Mouse (Mus musculus) heart, postnatal 36 days (tissue): ENCODE measurements around the gene Ngb. TPM values are rescaled to one million over a fixed set of nuclear protein-coding genes. Genes with fewer than 3 reads are reported as not detected.

ENCODE experiments used
- DNase-seq, 2 experiments: peaks; one replicate each; pipeline ENCODE4 v3.0.0; 2021 to 2022
- intact Hi-C: fragments of 180-260 bp; cut with DNase I; formaldehyde crosslinking; loops from one replicate; pipeline ENCODE4 v1.15.1; 2025
- total RNA-seq, 2 experiments: library from RNA; stranded (reverse); gene quantifications; 2 replicates each; pipeline ENCODE4 v1.2.3; 2021

Gene Ngb
- total RNA-seq, 2 experiments from 2014 or later, result not detected

GRCm38 (mm10) chr12:87100331-87100730 is 2.0 kb downstream of the Ngb start:
- no peak for DNase-seq
- intact Hi-C loops, result no loop called here

GRCm38 (mm10) chr12:87093671-87094070 is 8.7 kb downstream of the Ngb start:
- no peak for DNase-seq

GRCm38 (mm10) chr12:87093249-87093648 is 9.1 kb downstream of the Ngb start:
- intact Hi-C loops, result no loop called here
- DNase-seq, result no peak

More at GRCm38 (mm10) chr12:87093671-87094070, 8.7 kb downstream of the Ngb start:
- intact Hi-C loops, result no loop called here

- intact Hi-C loops, result no loop called here
- DNase-seq, result no peak
These were observed 10.4 kb downstream of the Ngb start for GRCm38 (mm10) chr12:87091916-87092315.

GRCm38 (mm10) chr12:87089701-87090100 is 12.6 kb downstream of the Ngb start:
- intact Hi-C loops, result no loop called here
- no peak for DNase-seq

- no peak for DNase-seq
- intact Hi-C loops, result no loop called here
These were observed 13.1 kb downstream of the Ngb start for GRCm38 (mm10) chr12:87089255-87089654.

GRCm38 (mm10) chr12:87088331-87088730 is 14.0 kb downstream of the Ngb start:
- intact Hi-C loops, result no loop called here
- no peak for DNase-seq

GRCm38 (mm10) chr12:87087236-87087635 is 15.1 kb downstream of the Ngb start:
- intact Hi-C loops, result no loop called here
- no peak for DNase-seq

- intact Hi-C loops, result no loop called here
- no peak for DNase-seq
These were observed 19.5 kb downstream of the Ngb start for GRCm38 (mm10) chr12:87082797-87083196.

GRCm38 (mm10) chr12:87076610-87077009 is 25.7 kb downstream of the Ngb start:
- intact Hi-C loops, result no loop called here

GRCm38 (mm10) chr12:87070520-87070919 is 31.8 kb downstream of the Ngb start:
- intact Hi-C loops, result no loop called here
- DNase-seq, result no peak

More at GRCm38 (mm10) chr12:87076610-87077009, 25.7 kb downstream of the Ngb start:
- DNase-seq, result no peak

- DNase-seq, result no peak
- intact Hi-C loops, result no loop called here
These were observed 35.9 kb downstream of the Ngb start for GRCm38 (mm10) chr12:87066429-87066828.

GRCm38 (mm10) chr12:87065446-87065845 is 36.9 kb downstream of the Ngb start:
- DNase-seq, result no peak
- intact Hi-C loops, result no loop called here

- intact Hi-C loops, result no loop called here
- DNase-seq, result no peak
These were observed 45.3 kb downstream of the Ngb start for GRCm38 (mm10) chr12:87057066-87057465.

GRCm38 (mm10) chr12:87054873-87055272 is 47.5 kb downstream of the Ngb start:
- intact Hi-C loops, result loop anchor here (5.0 kb wide), 1 partner anchor 133 kb away; no protein-coding TSS in a partner anchor
- no peak for DNase-seq

- intact Hi-C loops, result loop anchor here (1.0 to 5.0 kb wide), 5 partner anchors 52 to 337 kb away; no protein-coding TSS in a partner anchor
- peak; percentile 85 to 91 for DNase-seq
These were observed 49.5 kb downstream of the Ngb start for GRCm38 (mm10) chr12:87052661-87053321.

GRCm38 (mm10) chr12:87047536-87047935 is 54.8 kb downstream of the Ngb start:
- intact Hi-C loops, result no loop called here

More at GRCm38 (mm10) chr12:87047536-87047935, 54.8 kb downstream of the Ngb start:
- no peak for DNase-seq

Other genes starting within 250 kb of the Ngb start
- gene Irf2bpl, start 217.7 kb downstream of the Ngb start, total RNA-seq, result 10 to 100 TPM; 36.1 to 37.0 TPM
- gene Cipc, start 155.5 kb downstream of the Ngb start, total RNA-seq, result 10 to 100 TPM; 46.4 to 48.4 TPM
- not detected for gene Zdhhc22, start 112.1 kb downstream of the Ngb start, total RNA-seq
- gene Tmem63c, start 81.2 kb downstream of the Ngb start, total RNA-seq, result under 1 TPM in 1 of 2 experiments, not detected in 1; 0.25 TPM
- gene Gstz1, start 44.6 kb upstream of the Ngb start, total RNA-seq, result 10 to 100 TPM; 47.6 TPM
- 10 to 100 TPM; 10.3 to 10.9 TPM for gene Pomt2, start 45.4 kb upstream of the Ngb start, total RNA-seq
- not detected for gene Samd15, start 97.2 kb upstream of the Ngb start, total RNA-seq
- gene Tmed8, start 97.9 kb upstream of the Ngb start, total RNA-seq, result 1 to 10 TPM; 5.1 to 5.9 TPM
- gene Noxred1, start 136.2 kb upstream of the Ngb start, total RNA-seq, result under 1 TPM; 0.49 to 1.00 TPM
- gene Vipas39, start 163.7 kb upstream of the Ngb start, total RNA-seq, result 10 to 100 TPM; 21.2 to 24.5 TPM
- gene Ahsa1, start 163.9 kb upstream of the Ngb start, total RNA-seq, result 100 to 1,000 TPM; 120 to 147 TPM
- not detected for gene Ism2, start 197.2 kb upstream of the Ngb start, total RNA-seq